Mouse (Mus musculus) thymus, postnatal 4 days (tissue): ENCODE data around the gene Fnbp1.

Experiments
- DNase-seq: peaks from one replicate; pipeline ENCODE4 v3.0.0; 2021

The Fnbp1 gene

GRCm38 (mm10) chr2:31018519-31018918 lies 123.3 kb downstream of the Fnbp1 start:
- DNase-seq: no peak

DNA sequence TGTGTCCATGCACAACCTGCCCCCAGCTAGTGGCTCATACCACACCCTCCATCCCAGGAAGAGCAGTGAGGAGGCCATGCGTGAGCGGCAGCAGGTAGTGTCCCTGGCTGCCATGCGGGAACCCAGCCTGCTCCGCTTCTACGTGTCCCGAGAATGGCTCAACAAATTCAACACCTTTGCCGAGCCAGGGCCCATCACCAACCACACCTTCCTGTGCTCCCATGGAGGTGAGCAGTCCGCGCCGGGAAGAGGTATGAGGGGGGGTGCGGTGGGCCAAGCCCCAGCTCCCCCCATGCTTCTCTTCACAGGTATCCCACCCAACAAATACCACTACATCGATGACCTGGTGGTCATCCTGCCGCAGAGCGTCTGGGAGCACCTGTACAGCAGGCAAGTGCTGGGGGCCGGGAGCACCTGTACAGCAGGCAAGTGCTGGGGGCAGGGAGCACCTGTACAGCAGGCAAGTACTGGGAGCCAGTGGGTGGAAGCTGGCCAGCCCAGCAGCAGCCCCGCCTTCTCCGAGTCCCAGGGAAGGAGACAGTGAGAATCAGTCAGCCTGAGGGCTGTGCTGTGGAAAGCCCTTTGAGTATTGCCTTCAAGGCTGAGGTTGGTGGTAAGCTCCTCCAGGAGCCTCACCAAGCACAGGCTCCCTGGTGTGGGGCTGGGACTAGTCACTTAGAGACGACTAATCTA lies 124.0 kb downstream of the Fnbp1 start:
- DNase-seq: no peak

- no peak for DNase-seq
Observed at GRCm38 (mm10) chr2:31013371-31014120, 128.3 kb downstream of the Fnbp1 start.

GRCm38 (mm10) chr2:31007208-31007607 lies 134.6 kb downstream of the Fnbp1 start:
- DNase-seq: no peak

DNA sequence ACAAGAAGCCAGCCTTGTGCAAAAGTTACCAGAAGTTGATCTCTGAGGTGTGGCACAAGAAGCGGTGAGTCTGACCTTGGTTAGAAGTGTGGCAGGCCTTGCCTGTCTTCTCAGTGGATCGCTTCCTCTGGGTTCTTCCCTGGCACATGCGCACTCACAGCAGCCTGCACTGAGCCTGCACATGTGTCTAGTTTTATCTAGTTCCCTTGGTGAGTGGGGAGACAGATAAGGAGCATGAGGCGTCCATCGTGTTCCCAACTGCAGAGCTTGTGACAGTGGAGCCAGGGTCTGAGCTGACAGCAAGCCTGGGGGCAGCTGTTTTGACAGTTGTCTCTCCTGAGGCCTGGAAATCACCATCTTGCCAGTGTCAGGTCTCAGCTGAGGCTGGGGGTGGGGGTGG lies 135.4 kb downstream of the Fnbp1 start:
- DNase-seq: no peak

GRCm38 (mm10) chr2:31005453-31005852 lies 136.4 kb downstream of the Fnbp1 start:
- DNase-seq: no peak

- DNase-seq: no peak
Observed at GRCm38 (mm10) chr2:31002857-31003256, 139.0 kb downstream of the Fnbp1 start.

DNA sequence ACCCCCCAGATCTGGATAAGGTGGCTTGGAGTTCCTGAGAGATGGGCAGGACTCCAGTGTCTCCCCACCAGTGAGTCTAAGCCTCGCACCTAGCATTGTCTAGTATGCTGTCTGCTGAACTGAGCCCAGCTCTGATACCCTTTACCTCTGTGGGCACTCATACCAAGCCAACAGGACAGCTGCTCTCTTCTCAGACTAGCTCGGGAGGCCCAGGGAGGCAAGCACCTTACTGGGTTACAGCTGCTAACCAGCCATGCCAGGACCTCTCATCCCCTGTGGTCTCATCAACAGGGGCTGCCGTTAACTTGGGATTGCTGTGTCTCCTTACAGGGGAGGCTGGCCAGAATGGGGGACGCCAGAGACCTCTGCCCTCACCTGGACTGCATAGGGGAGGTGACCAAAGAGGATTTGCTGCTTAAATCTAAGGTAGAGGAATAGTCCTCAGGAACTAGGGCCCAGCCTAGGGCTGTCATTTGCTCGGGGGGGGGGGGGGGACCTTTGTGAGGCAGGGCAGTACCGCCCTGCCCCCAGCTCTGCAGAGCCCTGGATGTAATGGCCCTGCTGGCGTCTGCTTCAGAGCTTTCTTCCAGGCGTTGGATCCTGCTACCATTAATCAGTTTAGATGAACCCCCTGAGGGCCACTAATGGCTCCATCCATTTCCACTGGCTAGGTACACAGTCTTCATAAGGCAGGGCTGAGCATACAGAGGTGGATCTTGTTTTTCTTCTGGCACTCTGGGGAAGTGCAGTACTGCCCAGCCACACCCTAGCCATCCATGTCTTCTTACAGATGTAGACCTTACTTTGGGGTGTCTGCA lies 143.2 kb downstream of the Fnbp1 start:
- DNase-seq: no peak

GRCm38 (mm10) chr2:30995432-30995996 lies 146.3 kb downstream of the Fnbp1 start:
- DNase-seq: no peak

- DNase-seq: no peak
Observed at GRCm38 (mm10) chr2:30994853-30995252, 147.0 kb downstream of the Fnbp1 start.

- no peak for DNase-seq
Observed at GRCm38 (mm10) chr2:30990221-30990620, 151.6 kb downstream of the Fnbp1 start.

- peak; percentile 78 for DNase-seq
Observed at GRCm38 (mm10) chr2:30985111-30986020, 156.4 kb downstream of the Fnbp1 start.

DNA sequence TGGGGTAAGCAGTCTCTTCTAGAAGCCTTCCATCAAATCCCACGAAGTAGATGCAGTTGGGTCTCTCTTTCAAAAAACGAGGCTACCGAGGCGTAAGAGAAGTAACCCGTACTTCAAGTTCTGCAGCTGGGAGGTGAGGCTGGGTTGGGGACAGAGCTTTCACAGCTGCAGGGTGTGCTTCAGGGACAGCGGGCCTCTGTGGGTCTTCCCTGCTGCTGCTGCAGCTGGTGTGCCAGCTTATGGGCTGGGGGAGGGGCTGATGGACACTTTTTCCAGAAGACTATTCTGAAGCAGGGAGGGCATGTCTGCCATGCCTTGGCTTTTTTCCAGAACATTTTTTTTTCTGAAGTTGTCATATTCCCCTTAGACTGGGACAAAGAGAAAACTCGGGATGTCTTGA lies 158.8 kb downstream of the Fnbp1 start:
- peak; percentile 50 for DNase-seq

DNA sequence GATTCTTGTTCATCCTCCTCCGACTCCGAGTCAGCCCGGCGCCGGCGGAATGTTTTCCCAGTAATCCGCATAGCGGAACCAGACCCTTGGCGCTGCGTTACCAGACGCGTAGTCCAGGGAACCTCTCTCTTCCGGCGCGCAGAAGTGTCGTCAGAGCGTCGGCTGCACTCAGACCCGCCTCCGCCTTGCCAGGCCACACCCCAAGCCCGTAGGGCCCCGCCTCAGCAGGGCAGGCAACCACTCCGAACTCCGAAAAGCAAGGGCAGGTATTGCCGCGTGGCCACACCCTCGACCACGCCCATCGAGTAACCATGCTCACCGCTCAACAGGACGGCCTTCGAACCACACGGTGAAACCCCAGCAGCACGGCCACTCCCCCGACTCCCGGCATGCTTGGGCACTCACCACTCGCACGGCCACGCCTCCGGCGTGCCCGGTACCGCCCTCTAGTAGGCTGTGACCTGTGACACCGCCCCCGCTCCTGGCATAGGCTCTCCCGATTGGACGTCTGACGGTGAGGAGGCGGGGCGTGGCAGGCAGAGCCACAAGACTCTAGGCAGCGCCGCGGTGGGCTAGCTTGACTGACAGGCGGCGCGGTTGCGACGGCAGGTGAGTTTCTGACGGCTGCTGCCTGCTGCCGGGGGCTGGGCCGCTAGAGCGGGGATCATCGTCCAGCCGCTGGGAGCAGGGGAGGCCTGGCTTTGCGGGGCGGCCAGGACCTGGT lies 159.9 kb downstream of the Fnbp1 start, which contains the start of the genes BC005624 and Usp20:
Gene BC005624, minus strand, starts transcription at position 412 of the 724 bp plus-strand sequence.
Gene Usp20, plus strand, starts transcription at position 490 of the 724 bp plus-strand sequence.
- peak; percentile 99 for DNase-seq
